Mouse (Mus musculus): ENCODE measurements at regions not wholly inside any gene's neighbourhood (a gene's known extent, or its start where the extent isn't known, plus 50 kb on each side); places are given as distances from the start of the nearest gene placed in this dataset.
"Not testable (repeated sequence)": the region's sequence is repeated elsewhere in the genome, so short reads cannot be mapped to it uniquely, and the experiment has no call there.

DNA sequence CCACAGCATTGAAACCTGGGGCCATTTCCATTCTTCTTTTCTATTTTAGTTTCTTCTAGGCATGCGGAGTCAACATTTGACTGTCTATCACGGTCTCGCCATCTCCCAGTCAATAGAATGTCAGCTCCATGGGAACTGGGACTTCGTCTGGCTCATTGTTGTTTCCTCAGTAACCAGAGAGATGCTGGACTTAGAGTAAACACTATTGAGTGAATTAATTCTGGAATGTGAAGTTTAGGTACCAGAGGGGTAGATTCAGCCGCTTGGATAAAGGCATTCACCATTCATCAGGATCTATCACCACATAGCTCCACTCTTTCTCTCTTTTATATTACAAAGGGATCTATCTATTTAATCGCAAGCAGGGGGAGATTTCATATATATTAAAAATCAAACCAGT lies 354.2 kb upstream of the Igfbp7 start:
- no peaks in the 10 kb centered on the region for H3K9me3 ChIP-seq (replicated peaks)
- WGBS (ENCODE audit: insufficient replicate concordance): 75% methylated on average over 6 of the region's 6 CpGs

DNA sequence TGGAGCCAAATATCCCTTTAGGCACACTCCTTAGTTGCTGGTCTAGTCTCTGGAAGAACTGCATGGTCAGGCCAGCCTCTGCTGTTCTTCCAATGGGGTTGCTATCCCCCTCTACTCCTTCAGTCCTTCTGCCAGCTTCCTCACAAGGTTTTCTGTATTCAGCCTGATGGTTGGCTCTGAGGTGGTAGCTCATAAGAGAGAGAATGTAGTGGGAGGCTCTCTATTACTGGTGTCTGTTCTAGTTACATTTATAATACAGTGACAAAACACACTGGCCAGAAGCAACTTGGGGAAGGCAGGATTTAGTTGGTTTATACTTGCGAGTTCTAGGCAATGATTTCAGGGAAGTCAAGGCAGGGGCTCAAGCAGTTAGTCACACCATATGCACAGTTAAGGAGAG lies 341.1 kb upstream of the Igfbp7 start:
- no peak overlapping the region for H3K4me3 ChIP-seq (replicated peaks)
- no peaks in the 10 kb centered on the region for H3K4me1 ChIP-seq (replicated peaks)
- H3K36me3 ChIP-seq (replicated peaks): no peaks in the 10 kb centered on the region
- H3K4me2 ChIP-seq: no peak overlapping the region
- no peaks in the 10 kb centered on the region for H3K27me3 ChIP-seq
- H3K27ac ChIP-seq (replicated peaks): no peak overlapping the region
- no peak for ATAC-seq (ENCODE audit: insufficient read depth)
- H3K9ac ChIP-seq: no peak overlapping the region
- 53% methylated on average over 1 of the region's 1 CpGs for WGBS (ENCODE audit: insufficient replicate concordance)
- H3K9me3 ChIP-seq (replicated peaks): no peaks in the 10 kb centered on the region

More for the DNA sequence above, 354.2 kb upstream of the Igfbp7 start:
- Histone ChIP-seq H3K4me2 (no peak overlapping the region), H3K36me3 (replicated peaks) (no peaks in the 10 kb centered on the region), H3K27me3 (no peaks in the 10 kb centered on the region), H3K27ac (replicated peaks) (no peak overlapping the region), H3K4me3 (replicated peaks) (no peak overlapping the region), H3K9ac (no peak overlapping the region), H3K4me1 (replicated peaks) (no peaks in the 10 kb centered on the region)
- no peak for ATAC-seq (ENCODE audit: insufficient read depth)

DNA sequence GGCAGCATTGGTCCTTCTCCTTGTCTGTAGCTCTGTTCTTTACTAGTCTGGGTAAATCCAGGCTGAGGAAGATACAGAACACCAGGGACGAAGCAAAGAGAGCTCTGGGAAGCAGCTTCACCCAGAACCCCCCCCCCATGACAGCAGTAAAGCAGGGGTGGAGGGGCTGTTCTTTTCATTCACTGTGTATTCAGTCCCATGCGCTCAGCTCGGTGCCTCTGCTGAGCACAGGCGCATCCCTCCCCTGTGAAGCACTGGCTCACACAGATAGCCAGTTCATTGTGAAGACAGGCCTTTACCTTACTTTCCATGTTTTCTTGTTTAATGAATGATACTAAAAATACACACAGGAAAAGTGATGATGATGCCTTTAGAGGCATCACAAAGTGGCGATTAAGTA lies 338.8 kb upstream of the Igfbp7 start:
- Histone ChIP-seq H3K9me3 (replicated peaks) (no peaks in the 10 kb centered on the region), H3K36me3 (replicated peaks) (no peaks in the 10 kb centered on the region), H3K9ac (no peak overlapping the region), H3K27me3 (no peaks in the 10 kb centered on the region), H3K4me2 (no peak overlapping the region), H3K4me3 (replicated peaks) (no peak overlapping the region), H3K27ac (replicated peaks) (no peak overlapping the region), H3K4me1 (replicated peaks) (no peaks in the 10 kb centered on the region)
- 67% methylated on average over 5 of the region's 5 CpGs for WGBS (ENCODE audit: insufficient replicate concordance)
- ATAC-seq (ENCODE audit: insufficient read depth): no peak

DNA sequence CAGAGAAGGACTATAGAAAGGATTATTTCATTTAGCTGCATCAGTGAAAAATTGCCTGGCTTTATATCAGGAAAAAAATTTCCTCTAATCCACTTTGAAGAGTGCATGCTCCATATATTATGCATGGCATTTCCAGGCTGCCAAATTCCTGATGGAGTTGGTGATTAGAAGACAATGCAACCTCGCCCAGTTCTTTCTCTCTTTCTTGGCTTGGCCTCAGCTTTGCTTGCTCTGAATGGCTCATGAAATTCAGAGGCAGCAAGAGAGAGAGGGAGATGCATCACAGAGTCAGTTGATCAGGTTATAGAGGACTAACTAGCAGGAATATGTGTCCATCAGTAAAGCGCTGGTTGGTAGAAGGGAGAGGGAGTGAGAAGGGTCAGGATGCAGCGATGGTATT lies 335.6 kb upstream of the Igfbp7 start:
- Histone ChIP-seq H3K9me3 (replicated peaks) (no peaks in the 10 kb centered on the region), H3K36me3 (replicated peaks) (no peaks in the 10 kb centered on the region), H3K4me3 (replicated peaks) (no peak overlapping the region), H3K4me1 (replicated peaks) (no peaks in the 10 kb centered on the region), H3K9ac (no peak overlapping the region), H3K27ac (replicated peaks) (no peak overlapping the region), H3K27me3 (no peaks in the 10 kb centered on the region), H3K4me2 (no peak overlapping the region)
- no peak for ATAC-seq (ENCODE audit: insufficient read depth)
- 66% methylated on average over 3 of the region's 3 CpGs for WGBS (ENCODE audit: insufficient replicate concordance)

DNA sequence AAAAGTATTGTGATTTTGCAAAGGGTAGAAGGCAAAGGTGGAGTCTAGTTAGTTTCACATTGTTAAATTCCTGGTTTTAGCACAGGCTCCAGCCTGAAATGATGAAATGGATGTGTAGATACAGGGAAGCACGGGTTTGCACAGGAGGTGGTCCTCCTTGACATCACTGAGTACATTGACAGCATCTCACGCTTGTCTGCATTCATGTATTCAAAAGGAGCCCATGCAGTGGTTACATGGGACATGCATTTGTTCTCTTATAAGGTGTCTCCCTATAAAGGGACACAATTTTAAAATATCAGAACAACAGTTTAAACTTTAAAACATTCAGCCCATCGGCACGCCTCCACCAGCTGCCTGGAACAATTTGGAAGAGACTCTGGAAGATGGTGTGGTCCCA lies 322.4 kb upstream of the Igfbp7 start:
- H3K4me1 ChIP-seq (replicated peaks); H3K9ac ChIP-seq; H3K9me3 ChIP-seq (replicated peaks); H3K27me3 ChIP-seq; H3K27ac ChIP-seq (replicated peaks); H3K4me2 ChIP-seq; H3K36me3 ChIP-seq (replicated peaks); ATAC-seq (ENCODE audit: insufficient read depth); H3K4me3 ChIP-seq (replicated peaks): not testable (repeated sequence)
- 56% methylated on average over 4 of the region's 4 CpGs for WGBS (ENCODE audit: insufficient replicate concordance)

DNA sequence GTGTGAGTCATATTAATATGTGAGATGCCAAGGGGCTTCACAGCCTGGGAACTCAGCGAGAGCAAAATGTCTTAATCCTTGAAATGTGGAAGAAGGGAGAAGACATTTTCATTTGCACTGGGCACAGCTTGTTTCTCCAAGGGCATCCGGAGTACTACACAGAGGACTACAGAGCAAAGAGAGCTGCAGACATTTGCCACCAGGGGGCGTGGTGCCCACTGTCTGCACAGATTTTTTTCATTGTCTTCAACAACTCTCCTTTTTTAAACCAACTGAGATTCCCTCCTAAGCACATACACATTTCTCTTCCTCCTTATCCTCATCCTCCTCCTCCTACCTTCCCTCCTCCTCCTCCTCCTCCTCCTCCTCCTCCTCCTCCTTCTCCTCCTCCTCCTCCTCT lies 273.8 kb upstream of the Igfbp7 start:
- H3K27ac ChIP-seq (replicated peaks): no peak overlapping the region
- no peak overlapping the region for H3K4me2 ChIP-seq
- WGBS (ENCODE audit: insufficient replicate concordance): 59% methylated on average over 3 of the region's 3 CpGs
- H3K9me3 ChIP-seq (replicated peaks): no peaks in the 10 kb centered on the region; the same call in 1 of the 2 replicates
- no peaks in the 10 kb centered on the region for H3K4me1 ChIP-seq (replicated peaks)
- ATAC-seq (ENCODE audit: insufficient read depth): no peak
- no peak overlapping the region for H3K9ac ChIP-seq
- H3K4me3 ChIP-seq (replicated peaks): no peak overlapping the region
- no peaks in the 10 kb centered on the region for H3K36me3 ChIP-seq (replicated peaks)
- no peaks in the 10 kb centered on the region for H3K27me3 ChIP-seq

DNA sequence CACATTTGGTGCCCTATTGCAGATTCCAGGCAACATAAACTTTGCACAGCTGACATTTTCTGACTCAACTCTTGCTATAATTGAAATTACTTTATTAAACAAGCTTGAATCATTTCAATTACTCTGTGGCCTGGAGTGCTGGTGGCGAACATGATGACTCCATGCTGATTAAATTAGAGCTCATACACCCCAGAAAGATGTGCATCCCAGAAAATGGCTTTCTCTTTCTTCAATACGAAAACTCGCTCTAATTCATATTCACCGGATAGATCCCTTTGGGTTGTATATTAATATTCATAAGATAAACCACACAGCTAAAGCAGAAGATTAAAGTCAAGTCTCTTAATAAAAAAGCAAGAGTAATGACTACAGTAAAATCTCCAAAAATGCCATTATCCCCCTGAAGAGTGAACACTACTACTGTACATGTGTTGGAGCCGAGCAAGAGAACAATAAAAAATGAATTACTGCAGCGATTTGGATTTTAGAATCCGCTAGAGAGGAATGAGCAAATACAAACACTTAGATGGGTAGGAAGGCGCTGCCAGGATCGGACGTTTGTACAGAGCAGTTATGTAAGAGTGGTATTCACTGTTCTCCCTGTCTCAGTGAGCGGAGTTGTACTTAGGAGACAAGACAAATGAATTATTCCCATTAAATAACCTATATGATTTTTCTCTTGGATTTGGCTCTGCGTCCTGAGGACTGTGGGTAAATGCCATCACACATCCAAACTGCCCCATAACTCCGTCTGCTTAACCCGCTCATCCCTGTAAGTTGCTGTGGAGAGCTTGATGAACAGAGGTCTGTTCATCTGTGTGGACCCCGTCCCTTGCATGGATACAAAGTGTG lies 264.5 kb upstream of the Igfbp7 start:
- H3K27ac ChIP-seq (replicated peaks): no peak overlapping the region
- H3K9ac ChIP-seq: no peak overlapping the region
- no peaks in the 10 kb centered on the region for H3K9me3 ChIP-seq (replicated peaks)
- no peaks in the 10 kb centered on the region for H3K36me3 ChIP-seq (replicated peaks)
- no peak for ATAC-seq (ENCODE audit: insufficient read depth)
- WGBS (ENCODE audit: insufficient replicate concordance): 68% methylated on average over 15 of the region's 15 CpGs
- no peaks in the 10 kb centered on the region for H3K4me1 ChIP-seq (replicated peaks)
- H3K27me3 ChIP-seq: no peaks in the 10 kb centered on the region
- H3K4me3 ChIP-seq (replicated peaks): no peak overlapping the region
- H3K4me2 ChIP-seq: no peak overlapping the region

DNA sequence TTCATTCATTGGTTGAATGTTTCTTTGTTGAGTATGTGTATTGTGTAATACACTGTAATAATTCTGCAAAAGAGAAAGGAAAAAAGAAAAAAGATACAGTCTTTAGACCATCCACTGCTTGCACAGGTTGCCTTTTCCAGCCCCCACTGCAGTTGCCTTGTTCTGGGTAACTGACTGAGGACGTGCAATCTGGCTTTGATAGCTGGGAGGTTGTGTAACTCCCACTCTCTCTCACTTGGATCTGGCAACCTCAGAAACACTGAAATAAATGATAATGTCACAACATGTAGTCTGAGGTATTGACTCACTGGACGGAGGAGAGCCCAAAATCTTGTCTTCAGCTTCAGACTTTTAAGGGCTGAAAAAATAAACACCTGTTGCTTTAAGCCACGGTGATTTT lies 255.3 kb upstream of the Igfbp7 start:
- H3K36me3 ChIP-seq (replicated peaks): no peaks in the 10 kb centered on the region
- H3K4me2 ChIP-seq: no peak overlapping the region
- no peak overlapping the region for H3K9ac ChIP-seq
- no peaks in the 10 kb centered on the region for H3K4me1 ChIP-seq (replicated peaks)
- WGBS (ENCODE audit: insufficient replicate concordance): 57% methylated on average over 3 of the region's 3 CpGs
- H3K27me3 ChIP-seq: no peaks in the 10 kb centered on the region
- H3K4me3 ChIP-seq (replicated peaks): no peak overlapping the region
- no peak for ATAC-seq (ENCODE audit: insufficient read depth)
- no peaks in the 10 kb centered on the region for H3K9me3 ChIP-seq (replicated peaks)
- no peak overlapping the region for H3K27ac ChIP-seq (replicated peaks)

DNA sequence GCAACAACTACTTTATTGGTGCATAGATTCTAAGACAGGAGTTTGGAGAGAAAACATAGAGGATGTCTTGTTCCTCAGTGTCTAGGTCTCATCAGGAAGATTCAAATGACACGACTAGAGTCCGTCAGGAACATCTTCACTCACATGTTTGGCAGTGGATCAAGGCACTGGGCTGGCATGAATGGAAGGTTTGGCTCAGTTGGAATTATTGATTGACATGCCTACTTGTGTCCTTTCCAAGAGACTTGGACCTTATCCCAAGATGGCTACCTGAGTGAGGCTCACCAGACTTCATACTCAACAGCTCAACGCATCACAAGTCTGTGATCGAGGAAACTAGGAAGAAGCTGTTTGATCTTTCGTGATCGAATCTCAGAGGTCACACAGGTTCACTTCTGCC lies 251.2 kb upstream of the Igfbp7 start:
- Histone ChIP-seq H3K4me3 (replicated peaks) (no peak overlapping the region), H3K9ac (no peak overlapping the region), H3K27ac (replicated peaks) (no peak overlapping the region), H3K4me1 (replicated peaks) (no peaks in the 10 kb centered on the region), H3K27me3 (no peaks in the 10 kb centered on the region), H3K4me2 (no peak overlapping the region), H3K36me3 (replicated peaks) (no peaks in the 10 kb centered on the region), H3K9me3 (replicated peaks) (no peaks in the 10 kb centered on the region)
- ATAC-seq (ENCODE audit: insufficient read depth): no peak
- 73% methylated on average over 6 of the region's 6 CpGs for WGBS (ENCODE audit: insufficient replicate concordance)

DNA sequence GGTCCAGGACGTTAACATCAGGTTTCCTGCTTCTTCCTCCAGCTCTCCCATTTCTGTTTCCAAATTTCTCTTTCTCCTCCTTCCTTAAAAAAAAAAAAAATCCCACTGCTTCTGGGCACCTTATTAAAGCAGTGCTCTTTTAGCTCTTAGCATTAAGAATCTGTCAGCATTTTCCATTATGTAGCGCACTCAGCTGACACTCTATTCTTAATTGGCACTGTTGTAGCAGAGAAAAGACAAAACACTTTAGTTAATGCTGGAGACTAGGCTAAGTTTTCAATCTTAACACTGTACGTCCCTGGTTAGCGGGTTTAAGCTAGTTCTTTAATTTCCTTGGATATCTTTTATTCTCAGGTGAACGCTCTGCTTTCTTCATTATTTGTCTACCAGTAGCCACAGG lies 236.8 kb upstream of the Igfbp7 start:
- H3K4me2 ChIP-seq: no peak overlapping the region
- ATAC-seq (ENCODE audit: insufficient read depth): no peak
- no peaks in the 10 kb centered on the region for H3K36me3 ChIP-seq (replicated peaks)
- WGBS (ENCODE audit: insufficient replicate concordance): 61% methylated on average over 5 of the region's 5 CpGs
- H3K27me3 ChIP-seq: no peaks in the 10 kb centered on the region
- no peak overlapping the region for H3K27ac ChIP-seq (replicated peaks)
- H3K9ac ChIP-seq: no peak overlapping the region
- H3K9me3 ChIP-seq (replicated peaks): no peaks in the 10 kb centered on the region
- H3K4me1 ChIP-seq (replicated peaks): no peaks in the 10 kb centered on the region
- no peak overlapping the region for H3K4me3 ChIP-seq (replicated peaks)

DNA sequence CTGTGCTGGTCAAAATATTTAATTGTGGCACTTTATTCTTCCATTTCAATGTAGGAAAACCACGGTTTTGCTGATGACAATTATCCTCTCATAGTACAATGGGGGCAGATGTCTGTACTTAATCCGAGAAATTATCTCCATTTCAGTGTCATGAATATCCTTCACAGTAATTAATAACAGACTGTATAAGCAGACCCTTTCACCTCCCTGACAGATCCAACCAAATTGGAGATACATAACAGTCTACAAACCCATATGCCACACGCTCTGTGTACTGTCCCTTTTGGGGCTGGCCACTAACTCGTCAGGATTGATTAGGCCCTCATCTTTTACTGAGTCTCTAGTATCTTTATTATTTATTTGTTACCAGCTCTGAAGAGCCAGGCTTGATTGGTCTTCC lies 212.6 kb upstream of the Igfbp7 start:
- WGBS (ENCODE audit: insufficient replicate concordance): 61% methylated on average over 4 of the region's 4 CpGs
- no peak for ATAC-seq (ENCODE audit: insufficient read depth)

DNA sequence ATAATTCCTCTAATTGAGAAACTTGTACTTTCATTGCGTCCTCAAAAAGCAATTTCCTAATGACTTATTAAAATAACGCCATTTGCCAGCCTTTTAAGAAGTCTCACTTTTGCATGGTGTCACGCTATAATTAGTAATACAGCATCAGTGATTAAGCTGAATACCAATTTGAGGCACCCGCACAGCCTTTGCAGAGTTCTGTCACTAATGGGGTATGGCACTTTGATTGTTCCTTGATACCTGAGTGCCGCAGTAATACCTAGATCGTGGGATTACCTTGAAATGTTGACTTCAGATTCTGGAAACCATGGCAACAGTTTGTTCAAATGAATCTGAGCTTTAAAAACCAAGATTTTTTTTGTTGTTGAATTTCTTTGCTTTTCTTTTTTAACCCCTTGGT lies 202.7 kb upstream of the Igfbp7 start:
- H3K4me3 ChIP-seq (replicated peaks): no peak overlapping the region
- no peak overlapping the region for H3K4me2 ChIP-seq
- no peaks in the 10 kb centered on the region for H3K4me1 ChIP-seq (replicated peaks)
- no peaks in the 10 kb centered on the region for H3K36me3 ChIP-seq (replicated peaks)
- ATAC-seq (ENCODE audit: insufficient read depth): no peak
- no peaks in the 10 kb centered on the region for H3K9me3 ChIP-seq (replicated peaks)
- no peaks in the 10 kb centered on the region for H3K27me3 ChIP-seq
- H3K9ac ChIP-seq: no peak overlapping the region
- WGBS (ENCODE audit: insufficient replicate concordance): 64% methylated on average over 6 of the region's 6 CpGs
- H3K27ac ChIP-seq (replicated peaks): no peak overlapping the region

More for the DNA sequence above, 212.6 kb upstream of the Igfbp7 start:
- no peak overlapping the region for H3K4me3 ChIP-seq (replicated peaks)
- no peaks in the 10 kb centered on the region for H3K4me1 ChIP-seq (replicated peaks)
- H3K4me2 ChIP-seq: no peak overlapping the region
- no peaks in the 10 kb centered on the region for H3K27me3 ChIP-seq
- no peaks in the 10 kb centered on the region for H3K36me3 ChIP-seq (replicated peaks)
- H3K9ac ChIP-seq: no peak overlapping the region
- H3K9me3 ChIP-seq (replicated peaks): 0 out of 2 replicates have a peak, but pooled peaks cover 5% of the 10 kb centered on the region
- no peak overlapping the region for H3K27ac ChIP-seq (replicated peaks)

Measured in liver, embryonic 15.5 days (tissue).